Mouse (Mus musculus): Measurements from ENCODE around the gene Sh3rf1.
A peak's percentile ranks its signal among the peaks of the same experiment; 100 is the strongest.

Gene Sh3rf1

DNA sequence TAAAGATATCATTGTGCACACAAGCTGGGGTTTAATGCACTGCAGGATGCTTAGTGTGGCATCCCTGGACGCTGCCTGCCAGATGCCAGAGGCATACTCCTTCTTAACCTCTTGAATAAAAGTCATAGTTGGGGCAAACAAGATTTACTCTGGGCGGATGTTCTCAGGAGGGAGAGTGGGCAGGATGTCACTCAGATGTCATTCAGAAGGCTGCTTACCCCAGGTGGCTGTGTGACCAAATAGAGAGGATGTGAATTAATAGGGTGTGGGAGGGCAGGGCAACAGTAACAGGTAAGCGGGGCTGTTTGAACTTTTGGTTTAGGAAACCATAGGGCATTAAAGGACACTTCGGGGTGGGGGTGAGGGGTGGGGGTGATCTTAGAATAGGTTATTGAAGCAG is 37.7 kb downstream of the Sh3rf1 start:
- ATAC-seq (ENCODE audit: low TSS enrichment) = no peak

- ATAC-seq (ENCODE audit: low TSS enrichment) = no peak
These were observed 40.0 kb downstream of the Sh3rf1 start for GRCm38 (mm10) chr8:61263691-61264090.

GRCm38 (mm10) chr8:61264881-61265280 is 41.2 kb downstream of the Sh3rf1 start:
- ATAC-seq (ENCODE audit: low TSS enrichment) = no peak

- ATAC-seq (ENCODE audit: low TSS enrichment) = peak; percentile 88
These were observed 41.7 kb downstream of the Sh3rf1 start for GRCm38 (mm10) chr8:61265390-61265789.

DNA sequence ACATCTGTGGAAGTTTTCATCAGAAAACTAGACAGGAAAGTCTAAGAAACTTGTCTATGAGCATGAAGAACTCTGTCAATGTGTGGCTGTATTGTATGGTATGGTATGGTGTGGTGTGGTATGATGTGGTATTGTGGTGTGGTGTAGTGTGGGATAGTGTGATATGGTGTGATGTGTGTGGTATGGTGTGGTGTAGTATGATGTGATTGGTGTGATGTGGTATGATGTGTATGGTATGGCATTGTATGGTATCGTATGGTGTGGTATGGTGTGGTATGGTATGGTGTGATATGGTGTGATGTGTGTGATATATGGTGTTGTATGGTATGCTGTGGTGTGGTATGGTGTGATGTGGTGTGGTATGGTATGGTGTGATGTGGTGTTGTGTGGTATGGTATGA is 43.4 kb downstream of the Sh3rf1 start:
- ATAC-seq (ENCODE audit: low TSS enrichment) = no peak

- ATAC-seq (ENCODE audit: low TSS enrichment) = no peak
These were observed 44.0 kb downstream of the Sh3rf1 start for GRCm38 (mm10) chr8:61267692-61268091.

GRCm38 (mm10) chr8:61268233-61268916 is 44.7 kb downstream of the Sh3rf1 start:
- no peak for ATAC-seq (ENCODE audit: low TSS enrichment)

- no peak for ATAC-seq (ENCODE audit: low TSS enrichment)
These were observed 46.3 kb downstream of the Sh3rf1 start for GRCm38 (mm10) chr8:61270016-61270415.

- no peak for ATAC-seq (ENCODE audit: low TSS enrichment)
These were observed 46.9 kb downstream of the Sh3rf1 start for GRCm38 (mm10) chr8:61270541-61270940.

GRCm38 (mm10) chr8:61270961-61271360 is 47.3 kb downstream of the Sh3rf1 start:
- ATAC-seq (ENCODE audit: low TSS enrichment) = no peak

GRCm38 (mm10) chr8:61272838-61273237 is 49.2 kb downstream of the Sh3rf1 start:
- ATAC-seq (ENCODE audit: low TSS enrichment) = no peak

GRCm38 (mm10) chr8:61273307-61274221 is 49.9 kb downstream of the Sh3rf1 start:
- no peak for ATAC-seq (ENCODE audit: low TSS enrichment)

- ATAC-seq (ENCODE audit: low TSS enrichment) = no peak
These were observed 51.2 kb downstream of the Sh3rf1 start for GRCm38 (mm10) chr8:61274602-61275462.

DNA sequence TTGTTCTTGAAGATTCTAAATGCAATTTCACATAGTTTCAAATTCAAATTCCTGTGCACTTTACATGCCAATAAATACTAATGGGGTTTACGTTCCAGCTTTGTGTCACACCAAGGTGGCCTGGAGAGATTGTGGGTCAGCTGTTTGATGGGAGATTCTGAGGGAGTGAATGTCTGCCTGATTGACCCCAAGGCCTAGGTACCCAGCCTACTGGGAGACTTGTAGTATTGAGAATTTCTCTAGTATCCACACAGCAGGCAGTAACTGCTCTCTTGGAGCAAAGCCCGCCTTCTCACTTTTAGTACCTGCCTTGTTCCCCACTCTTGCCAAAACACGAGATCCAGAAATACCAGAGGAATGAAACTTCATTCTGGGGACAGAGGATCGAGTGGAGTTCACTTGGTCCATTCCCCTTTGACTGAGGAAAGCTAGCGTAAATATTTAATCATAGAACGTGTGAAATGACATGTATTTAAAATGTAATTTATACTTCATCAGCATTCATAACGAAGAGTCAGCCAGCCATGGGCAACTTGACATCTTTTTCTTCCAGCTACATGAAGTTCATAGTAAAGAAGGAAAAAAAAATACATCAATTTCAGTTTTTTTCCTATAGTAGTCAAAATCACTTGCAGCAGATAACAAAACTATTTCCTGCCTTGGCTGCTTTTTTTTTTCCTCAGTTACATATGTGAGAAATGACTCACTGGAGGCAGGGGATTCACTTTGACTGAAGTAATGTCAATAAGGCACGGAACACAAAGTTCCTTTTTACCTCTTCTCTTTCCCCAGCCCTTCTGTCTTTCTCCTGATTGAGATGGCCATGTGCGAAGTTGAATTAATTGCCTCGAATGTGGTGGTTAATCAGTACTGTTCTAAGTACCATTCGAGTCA is 52.0 kb downstream of the Sh3rf1 start:
- no peak for ATAC-seq (ENCODE audit: low TSS enrichment)

- no peak for ATAC-seq (ENCODE audit: low TSS enrichment)
These were observed 52.7 kb downstream of the Sh3rf1 start for GRCm38 (mm10) chr8:61276397-61276796.

DNA sequence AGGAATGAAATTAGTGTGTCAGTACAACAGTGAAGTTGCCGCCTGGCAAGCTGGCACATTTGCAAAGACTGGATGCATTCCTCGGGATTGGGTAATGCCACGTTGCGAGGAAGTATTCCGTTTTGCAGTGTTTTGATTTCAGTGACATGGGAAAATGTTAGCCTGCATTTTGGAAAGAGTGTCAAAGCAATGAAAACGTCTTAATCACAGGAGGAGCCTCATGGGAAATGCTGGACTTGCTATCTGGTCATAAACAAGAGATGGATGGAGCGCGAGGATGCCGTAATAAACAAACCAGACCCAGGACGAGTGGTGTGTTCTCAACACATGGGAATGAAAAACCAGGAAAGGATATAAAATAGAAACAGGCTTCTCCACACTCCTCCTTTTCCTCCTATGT is 55.4 kb downstream of the Sh3rf1 start:
- no peak for ATAC-seq (ENCODE audit: low TSS enrichment)

- ATAC-seq (ENCODE audit: low TSS enrichment) = no peak
These were observed 58.9 kb downstream of the Sh3rf1 start for GRCm38 (mm10) chr8:61282303-61283168.

GRCm38 (mm10) chr8:61283169-61284081 is 59.8 kb downstream of the Sh3rf1 start:
- no peak for ATAC-seq (ENCODE audit: low TSS enrichment)

GRCm38 (mm10) chr8:61285896-61286295 is 62.2 kb downstream of the Sh3rf1 start:
- ATAC-seq (ENCODE audit: low TSS enrichment) = no peak

Data from frontal cortex, adult (tissue).